Mouse (Mus musculus): ENCODE results near the gene Mrgpra2a. TPM values are rescaled to one million over a fixed set of nuclear protein-coding genes. Genes with fewer than 3 reads are reported as not detected.
"Not testable (repeated sequence)": the region's sequence is repeated elsewhere in the genome, so short reads cannot be mapped to it uniquely, and the experiment has no call there.

The Mrgpra2a gene
- polyA plus RNA-seq (2014; fragmentation: Nextera tagmentation; extraction: Ambion mirVana): not detected in 2 replicates

DNA sequence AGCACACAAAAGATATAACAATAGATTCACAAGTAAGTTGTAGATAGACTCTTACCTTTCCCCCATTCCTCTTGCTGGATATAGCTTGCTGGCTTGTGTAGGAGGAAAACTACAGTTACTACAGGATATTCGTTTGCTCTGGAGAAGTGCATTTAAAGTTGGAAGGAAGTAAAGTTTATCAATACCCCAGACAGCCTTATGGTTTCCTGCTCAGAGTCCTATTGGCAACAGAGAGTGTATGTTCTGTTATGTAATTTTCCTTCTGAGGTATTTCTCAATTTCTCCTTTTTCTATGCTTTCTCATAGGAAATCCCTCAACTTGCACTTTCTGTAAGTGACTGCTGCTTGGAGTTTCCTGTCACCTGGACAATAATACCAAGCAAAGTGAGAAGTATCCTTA lies at the start of gene Mrgpra2a:
Mrgpra2a (minus strand) TSS at position 125 of the 400 bp plus-strand sequence.
- not testable (repeated sequence) for H3K9ac ChIP-seq (ENCODE audit: low read depth, low read length); H3K4me2 ChIP-seq (replicated peaks; ENCODE audit: low read depth, low read length); H3K36me3 ChIP-seq (ENCODE audit: control insufficient read depth, insufficient read depth, low read length); H3K27me3 ChIP-seq (ENCODE audit: control insufficient read depth, insufficient read depth, low read length); H3K4me1 ChIP-seq (replicated peaks; ENCODE audit: control insufficient read depth, insufficient read depth, low read length); H3K4me3 ChIP-seq (ENCODE audit: low read depth, low read length); DNase-seq (ENCODE audit: low spot score); H3K9me3 ChIP-seq (ENCODE audit: control insufficient read depth, low read length); H3K27ac ChIP-seq (ENCODE audit: low read depth, low read length); ATAC-seq (ENCODE audit: low FRiP score)
- no CpG with 5 or more reads among the region's 1 CpGs for WGBS

DNA sequence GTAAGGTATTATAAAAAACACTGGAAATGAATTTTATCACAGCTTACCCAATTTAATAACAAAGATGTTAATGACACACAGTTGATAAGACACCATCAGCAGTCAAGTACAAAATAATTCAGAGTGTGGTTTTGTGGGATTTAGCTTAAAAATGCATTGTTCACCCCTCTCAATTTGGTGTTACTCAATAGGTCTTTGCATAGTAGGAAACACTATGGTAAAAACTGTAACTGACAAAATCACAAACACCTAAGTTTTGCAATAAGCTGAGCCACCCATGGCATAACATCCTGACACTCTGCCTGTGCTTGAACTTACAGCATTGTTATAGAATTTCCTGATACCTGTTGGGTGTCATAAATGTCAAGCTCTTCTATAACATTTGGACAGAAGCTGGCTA lies 39.3 kb upstream of the Mrgpra2a start:
- not testable (repeated sequence) for ATAC-seq (ENCODE audit: low FRiP score); H3K4me2 ChIP-seq (replicated peaks; ENCODE audit: low read depth, low read length); H3K9me3 ChIP-seq (ENCODE audit: control insufficient read depth, low read length); H3K27me3 ChIP-seq (ENCODE audit: control insufficient read depth, insufficient read depth, low read length); H3K36me3 ChIP-seq (ENCODE audit: control insufficient read depth, insufficient read depth, low read length); DNase-seq (ENCODE audit: low spot score); H3K4me1 ChIP-seq (replicated peaks; ENCODE audit: control insufficient read depth, insufficient read depth, low read length); H3K4me3 ChIP-seq (ENCODE audit: low read depth, low read length); H3K27ac ChIP-seq (ENCODE audit: low read depth, low read length); H3K9ac ChIP-seq (ENCODE audit: low read depth, low read length)

DNA sequence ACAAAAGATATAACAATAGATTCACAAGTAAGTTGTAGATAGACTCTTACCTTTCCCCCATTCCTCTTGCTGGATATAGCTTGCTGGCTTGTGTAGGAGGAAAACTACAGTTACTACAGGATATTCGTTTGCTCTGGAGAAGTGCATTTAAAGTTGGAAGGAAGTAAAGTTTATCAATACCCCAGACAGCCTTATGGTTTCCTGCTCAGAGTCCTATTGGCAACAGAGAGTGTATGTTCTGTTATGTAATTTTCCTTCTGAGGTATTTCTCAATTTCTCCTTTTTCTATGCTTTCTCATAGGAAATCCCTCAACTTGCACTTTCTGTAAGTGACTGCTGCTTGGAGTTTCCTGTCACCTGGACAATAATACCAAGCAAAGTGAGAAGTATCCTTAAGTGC lies 37.5 kb upstream of the Mrgpra2a start:
- not testable (repeated sequence) for H3K4me3 ChIP-seq (ENCODE audit: low read depth, low read length); H3K4me2 ChIP-seq (replicated peaks; ENCODE audit: low read depth, low read length); H3K27me3 ChIP-seq (ENCODE audit: control insufficient read depth, insufficient read depth, low read length); H3K9me3 ChIP-seq (ENCODE audit: control insufficient read depth, low read length); H3K9ac ChIP-seq (ENCODE audit: low read depth, low read length); ATAC-seq (ENCODE audit: low FRiP score); H3K27ac ChIP-seq (ENCODE audit: low read depth, low read length); DNase-seq (ENCODE audit: low spot score); H3K4me1 ChIP-seq (replicated peaks; ENCODE audit: control insufficient read depth, insufficient read depth, low read length); H3K36me3 ChIP-seq (ENCODE audit: control insufficient read depth, insufficient read depth, low read length)
- WGBS: no CpG with 5 or more reads among the region's 1 CpGs

DNA sequence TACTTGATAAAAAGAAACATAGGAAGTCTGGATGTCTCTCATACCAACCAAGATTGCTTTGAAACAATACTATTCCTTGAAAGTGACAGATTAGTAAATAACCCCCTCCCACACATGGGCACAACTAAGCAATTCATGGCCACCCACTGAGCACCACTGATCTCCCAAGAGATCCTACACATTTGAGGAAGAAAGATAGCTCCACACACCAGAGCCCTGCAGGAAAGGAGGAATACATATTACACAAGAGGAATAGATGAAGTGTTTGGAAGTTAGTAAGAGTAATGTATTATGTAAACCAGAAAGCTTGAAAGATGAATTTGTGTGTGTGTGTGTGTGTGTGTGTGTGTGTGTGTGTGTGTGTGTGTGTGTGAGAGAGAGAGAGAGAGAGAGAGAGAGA lies 31.2 kb upstream of the Mrgpra2a start:
- H3K4me2 ChIP-seq (replicated peaks; ENCODE audit: low read depth, low read length); H3K9ac ChIP-seq (ENCODE audit: low read depth, low read length); H3K27ac ChIP-seq (ENCODE audit: low read depth, low read length); H3K4me3 ChIP-seq (ENCODE audit: low read depth, low read length); ATAC-seq (ENCODE audit: low FRiP score); DNase-seq (ENCODE audit: low spot score); H3K36me3 ChIP-seq (ENCODE audit: control insufficient read depth, insufficient read depth, low read length); H3K9me3 ChIP-seq (ENCODE audit: control insufficient read depth, low read length); H3K4me1 ChIP-seq (replicated peaks; ENCODE audit: control insufficient read depth, insufficient read depth, low read length); H3K27me3 ChIP-seq (ENCODE audit: control insufficient read depth, insufficient read depth, low read length): not testable (repeated sequence)

DNA sequence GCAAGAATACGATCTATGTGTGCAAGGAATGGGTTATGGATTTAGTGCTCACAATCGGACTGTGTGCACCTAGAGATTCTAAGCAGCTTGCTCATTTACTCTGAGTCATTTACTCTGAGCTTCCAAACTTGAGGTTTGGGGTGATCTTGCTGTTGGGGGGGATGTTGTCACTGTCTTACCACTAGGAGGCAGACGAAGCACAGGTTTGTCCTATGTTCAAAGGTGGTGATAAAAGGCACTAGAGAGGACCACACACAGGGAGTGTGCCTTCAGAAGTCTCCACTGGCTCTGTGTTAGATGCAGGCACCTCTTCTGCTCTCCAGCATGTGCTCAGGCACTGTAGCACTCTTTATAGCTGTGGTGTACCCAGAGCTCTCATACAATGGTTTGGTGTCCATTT lies 22.0 kb upstream of the Mrgpra2a start:
- not testable (repeated sequence) for H3K27ac ChIP-seq (ENCODE audit: low read depth, low read length); H3K4me3 ChIP-seq (ENCODE audit: low read depth, low read length); H3K4me2 ChIP-seq (replicated peaks; ENCODE audit: low read depth, low read length); ATAC-seq (ENCODE audit: low FRiP score); H3K9ac ChIP-seq (ENCODE audit: low read depth, low read length); H3K9me3 ChIP-seq (ENCODE audit: control insufficient read depth, low read length); H3K36me3 ChIP-seq (ENCODE audit: control insufficient read depth, insufficient read depth, low read length); H3K27me3 ChIP-seq (ENCODE audit: control insufficient read depth, insufficient read depth, low read length); H3K4me1 ChIP-seq (replicated peaks; ENCODE audit: control insufficient read depth, insufficient read depth, low read length); DNase-seq (ENCODE audit: low spot score)
- WGBS: 29% methylated on average over 1 of the region's 3 CpGs

DNA sequence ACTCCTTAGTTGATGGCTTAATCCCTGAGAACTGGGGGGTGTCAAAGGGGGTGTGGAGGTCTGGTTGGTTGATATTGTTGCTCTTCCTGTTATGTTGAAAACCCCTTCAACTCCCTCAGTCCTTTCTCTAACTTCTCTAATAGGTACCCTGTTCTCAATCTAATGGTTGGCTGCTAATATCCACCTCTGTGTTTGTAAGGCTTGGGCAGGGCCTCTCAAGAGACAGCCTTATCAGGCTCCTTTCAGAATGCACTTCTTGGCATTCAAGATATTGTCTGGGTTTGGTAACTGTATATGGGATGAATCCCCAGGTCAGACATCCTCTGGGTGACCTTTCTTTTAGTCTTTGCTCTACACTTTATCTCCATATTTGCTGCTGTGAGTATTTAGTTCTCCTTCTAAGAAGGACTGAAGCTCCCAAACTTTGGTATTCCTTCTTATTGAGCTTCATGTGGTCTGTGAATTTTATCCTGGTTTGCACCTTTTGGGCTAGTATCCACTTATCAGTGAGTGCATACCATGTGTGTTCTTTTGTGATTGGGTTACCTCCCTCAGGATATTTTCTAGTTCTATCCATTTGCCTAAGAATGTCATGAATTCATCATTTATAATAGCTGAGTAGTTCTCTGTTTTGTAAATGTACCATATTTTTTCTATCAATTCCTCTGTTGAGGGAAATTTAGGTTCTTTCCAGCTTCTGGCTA lies 13.5 kb upstream of the Mrgpra2a start:
- H3K27me3 ChIP-seq (ENCODE audit: control insufficient read depth, insufficient read depth, low read length); H3K9me3 ChIP-seq (ENCODE audit: control insufficient read depth, low read length); H3K4me1 ChIP-seq (replicated peaks; ENCODE audit: control insufficient read depth, insufficient read depth, low read length); ATAC-seq (ENCODE audit: low FRiP score); H3K4me3 ChIP-seq (ENCODE audit: low read depth, low read length); H3K9ac ChIP-seq (ENCODE audit: low read depth, low read length); H3K27ac ChIP-seq (ENCODE audit: low read depth, low read length); H3K4me2 ChIP-seq (replicated peaks; ENCODE audit: low read depth, low read length); DNase-seq (ENCODE audit: low spot score); H3K36me3 ChIP-seq (ENCODE audit: control insufficient read depth, insufficient read depth, low read length): not testable (repeated sequence)

DNA sequence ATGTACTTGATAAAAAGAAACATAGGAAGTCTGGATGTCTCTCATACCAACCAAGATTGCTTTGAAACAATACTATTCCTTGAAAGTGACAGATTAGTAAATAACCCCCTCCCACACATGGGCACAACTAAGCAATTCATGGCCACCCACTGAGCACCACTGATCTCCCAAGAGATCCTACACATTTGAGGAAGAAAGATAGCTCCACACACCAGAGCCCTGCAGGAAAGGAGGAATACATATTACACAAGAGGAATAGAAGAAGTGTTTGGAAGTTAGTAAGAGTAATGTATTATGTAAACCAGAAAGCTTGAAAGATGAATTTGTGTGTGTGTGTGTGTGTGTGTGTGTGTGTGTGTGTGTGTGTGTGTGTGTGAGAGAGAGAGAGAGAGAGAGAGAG lies 6.2 kb downstream of the Mrgpra2a start:
- H3K27me3 ChIP-seq (ENCODE audit: control insufficient read depth, insufficient read depth, low read length); DNase-seq (ENCODE audit: low spot score); H3K27ac ChIP-seq (ENCODE audit: low read depth, low read length); H3K9me3 ChIP-seq (ENCODE audit: control insufficient read depth, low read length); H3K4me1 ChIP-seq (replicated peaks; ENCODE audit: control insufficient read depth, insufficient read depth, low read length); H3K9ac ChIP-seq (ENCODE audit: low read depth, low read length); H3K4me2 ChIP-seq (replicated peaks; ENCODE audit: low read depth, low read length); ATAC-seq (ENCODE audit: low FRiP score); H3K36me3 ChIP-seq (ENCODE audit: control insufficient read depth, insufficient read depth, low read length); H3K4me3 ChIP-seq (ENCODE audit: low read depth, low read length): not testable (repeated sequence)

DNA sequence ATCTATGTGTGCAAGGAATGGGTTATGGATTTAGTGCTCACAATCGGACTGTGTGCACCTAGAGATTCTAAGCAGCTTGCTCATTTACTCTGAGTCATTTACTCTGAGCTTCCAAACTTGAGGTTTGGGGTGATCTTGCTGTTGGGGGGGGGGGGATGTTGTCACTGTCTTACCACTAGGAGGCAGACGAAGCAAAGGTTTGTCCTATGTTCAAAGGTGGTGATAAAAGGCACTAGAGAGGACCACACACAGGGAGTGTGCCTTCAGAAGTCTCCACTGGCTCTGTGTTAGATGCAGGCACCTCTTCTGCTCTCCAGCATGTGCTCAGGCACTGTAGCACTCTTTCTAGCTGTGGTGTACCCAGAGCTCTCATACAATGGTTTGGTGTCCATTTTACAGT lies 15.5 kb downstream of the Mrgpra2a start:
- not testable (repeated sequence) for ATAC-seq (ENCODE audit: low FRiP score); H3K9ac ChIP-seq (ENCODE audit: low read depth, low read length); H3K4me2 ChIP-seq (replicated peaks; ENCODE audit: low read depth, low read length); H3K27me3 ChIP-seq (ENCODE audit: control insufficient read depth, insufficient read depth, low read length); H3K9me3 ChIP-seq (ENCODE audit: control insufficient read depth, low read length); H3K4me3 ChIP-seq (ENCODE audit: low read depth, low read length); H3K4me1 ChIP-seq (replicated peaks; ENCODE audit: control insufficient read depth, insufficient read depth, low read length); H3K36me3 ChIP-seq (ENCODE audit: control insufficient read depth, insufficient read depth, low read length); DNase-seq (ENCODE audit: low spot score); H3K27ac ChIP-seq (ENCODE audit: low read depth, low read length)
- 25% methylated on average over 1 of the region's 2 CpGs for WGBS

DNA sequence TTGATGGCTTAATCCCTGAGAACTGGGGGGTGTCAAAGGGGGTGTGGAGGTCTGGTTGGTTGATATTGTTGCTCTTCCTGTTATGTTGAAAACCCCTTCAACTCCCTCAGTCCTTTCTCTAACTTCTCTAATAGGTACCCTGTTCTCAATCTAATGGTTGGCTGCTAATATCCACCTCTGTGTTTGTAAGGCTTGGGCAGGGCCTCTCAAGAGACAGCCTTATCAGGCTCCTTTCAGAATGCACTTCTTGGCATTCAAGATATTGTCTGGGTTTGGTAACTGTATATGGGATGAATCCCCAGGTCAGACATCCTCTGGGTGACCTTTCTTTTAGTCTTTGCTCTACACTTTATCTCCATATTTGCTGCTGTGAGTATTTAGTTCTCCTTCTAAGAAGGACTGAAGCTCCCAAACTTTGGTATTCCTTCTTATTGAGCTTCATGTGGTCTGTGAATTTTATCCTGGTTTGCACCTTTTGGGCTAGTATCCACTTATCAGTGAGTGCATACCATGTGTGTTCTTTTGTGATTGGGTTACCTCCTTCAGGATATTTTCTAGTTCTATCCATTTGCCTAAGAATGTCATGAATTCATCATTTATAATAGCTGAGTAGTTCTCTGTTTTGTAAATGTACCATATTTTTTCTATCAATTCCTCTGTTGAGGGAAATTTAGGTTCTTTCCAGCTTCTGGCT lies 24.0 kb downstream of the Mrgpra2a start:
- not testable (repeated sequence) for DNase-seq (ENCODE audit: low spot score); H3K27me3 ChIP-seq (ENCODE audit: control insufficient read depth, insufficient read depth, low read length); H3K36me3 ChIP-seq (ENCODE audit: control insufficient read depth, insufficient read depth, low read length); H3K9ac ChIP-seq (ENCODE audit: low read depth, low read length); H3K27ac ChIP-seq (ENCODE audit: low read depth, low read length); H3K4me3 ChIP-seq (ENCODE audit: low read depth, low read length); ATAC-seq (ENCODE audit: low FRiP score); H3K4me2 ChIP-seq (replicated peaks; ENCODE audit: low read depth, low read length); H3K4me1 ChIP-seq (replicated peaks; ENCODE audit: control insufficient read depth, insufficient read depth, low read length); H3K9me3 ChIP-seq (ENCODE audit: control insufficient read depth, low read length)

Data from hindbrain, embryonic 11.5 days (tissue).